Mouse (Mus musculus): ENCODE results near the gene Mcrs1. TPM values are rescaled to one million over a fixed set of nuclear protein-coding genes. Genes with fewer than 3 reads are reported as not detected.
"Not testable (repeated sequence)": the region's sequence is repeated elsewhere in the genome, so short reads cannot be mapped to it uniquely, and the experiment has no call there.

Gene Mcrs1
- polyA plus RNA-seq, 1 experiment, result 99.1 TPM

- Histone ChIP-seq H3K27me3 (ENCODE audit: control insufficient read depth, insufficient read depth, insufficient read length) (no peaks in the 10 kb centered on the region), H3K4me3 (no peak overlapping the region), H3K4me2 (ENCODE audit: low read depth) (peak overlapping the region; percentile 77), H3ac (ENCODE audit: control insufficient read depth, insufficient read length) (no peak overlapping the region), H3K79me2 (ENCODE audit: control insufficient read depth, insufficient read depth) (no peaks in the 10 kb centered on the region), H3K36me3 (ENCODE audit: control insufficient read depth, insufficient read depth) (no peaks in the 10 kb centered on the region)
- TF ChIP-seq POLR2AphosphoS2 (IDR thresholded peaks at IDR 0.05; ENCODE audit: insufficient read length, low read depth) (no peak), CEBPB (IDR thresholded peaks at IDR 0.05; ENCODE audit: insufficient read depth, poor library complexity, severe bottlenecking) (no peak), TCF3 (IDR thresholded peaks at IDR 0.05; ENCODE audit: insufficient read length, low read depth) (no peak), TCF12 (IDR thresholded peaks at IDR 0.05; ENCODE audit: insufficient read depth, poor library complexity, severe bottlenecking) (no peak), E2F4 (IDR thresholded peaks at IDR 0.05; ENCODE audit: insufficient read depth) (no peak), POLR2A (IDR thresholded peaks at IDR 0.05; ENCODE audit: insufficient read length, low read depth) (no peak)
Measured at GRCm38 (mm10) chr15:99259167-99259729, 7.5 kb upstream of the Mcrs1 start.

- Histone ChIP-seq H3K27me3 (ENCODE audit: control insufficient read depth, insufficient read depth, insufficient read length) (no peaks in the 10 kb centered on the region), H3K36me3 (ENCODE audit: control insufficient read depth, insufficient read depth) (no peaks in the 10 kb centered on the region), H3K4me3 (no peak overlapping the region), H3K79me2 (ENCODE audit: control insufficient read depth, insufficient read depth) (peaks cover 10% of the 10 kb centered on the region), H3K4me2 (ENCODE audit: low read depth) (peak overlapping the region; percentile 5), H3ac (ENCODE audit: control insufficient read depth, insufficient read length) (no peak overlapping the region)
- no peak for TF ChIP-seq MAX (IDR thresholded peaks at IDR 0.05; ENCODE audit: low read depth)
- TF ChIP-seq POLR2AphosphoS2 (IDR thresholded peaks at IDR 0.05; ENCODE audit: insufficient read length, low read depth), result peak; percentile 44
- peak in 2 of 3 experiments; percentile 57 to 84 for TF ChIP-seq MYOG (IDR thresholded peaks at IDR 0.05; ENCODE audit: control insufficient read depth in 1 of 3, insufficient read depth in 1 of 3, insufficient read length in 2 of 3, low read depth in 2 of 3)
- TF ChIP-seq POLR2A (IDR thresholded peaks at IDR 0.05; ENCODE audit: insufficient read length, low read depth), result peak; percentile 40
- peak in 2 of 3 experiments; percentile 59 to 90 for TF ChIP-seq MYOD1 (IDR thresholded peaks at IDR 0.05; ENCODE audit: control insufficient read depth in 1 of 3, insufficient read length in 2 of 3, low read depth in 2 of 3)
Measured at GRCm38 (mm10) chr15:99255241-99255749, 3.5 kb upstream of the Mcrs1 start.

GRCm38 (mm10) chr15:99254477-99255005 is 2.8 kb upstream of the Mcrs1 start:
- TF ChIP-seq POLR2A (IDR thresholded peaks at IDR 0.05; ENCODE audit: insufficient read length, low read depth), result peak; percentile 44
- TF ChIP-seq SRF (IDR thresholded peaks at IDR 0.05; ENCODE audit: control insufficient read depth, insufficient read length, low read depth), result no peak
- TF ChIP-seq MYOG (IDR thresholded peaks at IDR 0.05; ENCODE audit: control insufficient read depth in 1 of 3, insufficient read depth in 1 of 3, insufficient read length in 2 of 3, low read depth in 2 of 3), result peak in 1 of 3 experiments; percentile 38
- no peak for TF ChIP-seq MAX (IDR thresholded peaks at IDR 0.05; ENCODE audit: low read depth)
- no peak for TF ChIP-seq USF1 (IDR thresholded peaks at IDR 0.05; ENCODE audit: low read depth)
- no peak for TF ChIP-seq E2F4 (IDR thresholded peaks at IDR 0.05; ENCODE audit: insufficient read depth)
- peak in 1 of 3 experiments; percentile 38 for TF ChIP-seq MYOD1 (IDR thresholded peaks at IDR 0.05; ENCODE audit: control insufficient read depth in 1 of 3, insufficient read length in 2 of 3, low read depth in 2 of 3)
- TF ChIP-seq TCF12 (IDR thresholded peaks at IDR 0.05; ENCODE audit: insufficient read depth, poor library complexity, severe bottlenecking), result no peak
- TF ChIP-seq CEBPB (IDR thresholded peaks at IDR 0.05; ENCODE audit: insufficient read depth, poor library complexity, severe bottlenecking), result no peak
- no peak for TF ChIP-seq REST (IDR thresholded peaks at IDR 0.05; ENCODE audit: insufficient read depth, insufficient read length)

GRCm38 (mm10) chr15:99253772-99254171 is 2.0 kb upstream of the Mcrs1 start:
- H3ac ChIP-seq (ENCODE audit: control insufficient read depth, insufficient read length), result no peak overlapping the region
- no peaks in the 10 kb centered on the region for H3K27me3 ChIP-seq (ENCODE audit: control insufficient read depth, insufficient read depth, insufficient read length)
- no peak overlapping the region for H3K4me3 ChIP-seq
- peaks cover 13% of the 10 kb centered on the region for H3K79me2 ChIP-seq (ENCODE audit: control insufficient read depth, insufficient read depth)
- no peaks in the 10 kb centered on the region for H3K36me3 ChIP-seq (ENCODE audit: control insufficient read depth, insufficient read depth)
- H3K4me2 ChIP-seq (ENCODE audit: low read depth), result peak overlapping the region; percentile 86
- TF ChIP-seq MAX (IDR thresholded peaks at IDR 0.05; ENCODE audit: low read depth) (no peak), MYOD1 (IDR thresholded peaks at IDR 0.05; ENCODE audit: control insufficient read depth in 1 of 3, insufficient read length in 2 of 3, low read depth in 2 of 3) (peak in 2 of 3 experiments; percentile 56 to 95), TCF12 (IDR thresholded peaks at IDR 0.05; ENCODE audit: insufficient read depth, poor library complexity, severe bottlenecking) (peak; percentile 26), E2F4 (IDR thresholded peaks at IDR 0.05; ENCODE audit: insufficient read depth) (no peak), MYOG (IDR thresholded peaks at IDR 0.05; ENCODE audit: control insufficient read depth in 1 of 3, insufficient read depth in 1 of 3, insufficient read length in 2 of 3, low read depth in 2 of 3) (peak; percentile 21 to 89 (median 87)), POLR2A (IDR thresholded peaks at IDR 0.05; ENCODE audit: insufficient read length, low read depth) (peak; percentile 31), TCF3 (IDR thresholded peaks at IDR 0.05; ENCODE audit: insufficient read length, low read depth) (peak; percentile 32), SRF (IDR thresholded peaks at IDR 0.05; ENCODE audit: control insufficient read depth, insufficient read length, low read depth) (no peak), POLR2AphosphoS2 (IDR thresholded peaks at IDR 0.05; ENCODE audit: insufficient read length, low read depth) (no peak)

More at GRCm38 (mm10) chr15:99254477-99255005, 2.8 kb upstream of the Mcrs1 start:
- Histone ChIP-seq H3K27me3 (ENCODE audit: control insufficient read depth, insufficient read depth, insufficient read length) (no peaks in the 10 kb centered on the region), H3ac (ENCODE audit: control insufficient read depth, insufficient read length) (no peak overlapping the region), H3K79me2 (ENCODE audit: control insufficient read depth, insufficient read depth) (peaks cover 13% of the 10 kb centered on the region), H3K4me3 (no peak overlapping the region), H3K36me3 (ENCODE audit: control insufficient read depth, insufficient read depth) (no peaks in the 10 kb centered on the region), H3K4me2 (ENCODE audit: low read depth) (peak overlapping the region; percentile 86)

- not testable (repeated sequence) for H3K36me3 ChIP-seq (ENCODE audit: control insufficient read depth, insufficient read depth); H3ac ChIP-seq (ENCODE audit: control insufficient read depth, insufficient read length); H3K27me3 ChIP-seq (ENCODE audit: control insufficient read depth, insufficient read depth, insufficient read length)
- Histone ChIP-seq H3K4me3 (peak overlapping the region; percentile 57), H3K4me2 (ENCODE audit: low read depth) (peak overlapping the region; percentile 86), H3K79me2 (ENCODE audit: control insufficient read depth, insufficient read depth) (peaks cover 13% of the 10 kb centered on the region)
Measured at GRCm38 (mm10) chr15:99253175-99253479, 1.4 kb upstream of the Mcrs1 start.
